Mouse (Mus musculus) gastrocnemius, postnatal 36 days (tissue): ENCODE measurements at regions not wholly inside any gene's neighbourhood (a gene's known extent, or its start where the extent isn't known, plus 50 kb on each side); places are given as distances from the start of the nearest gene placed in this dataset.

Experiments used
- DNase-seq, 2 experiments: peaks; one replicate each; pipeline ENCODE4 v3.0.0; 2022
- intact Hi-C: fragments of 180-260 bp; cut with DNase I; formaldehyde crosslinking; loops from one replicate; pipeline ENCODE4 v1.15.1; 2025

DNA sequence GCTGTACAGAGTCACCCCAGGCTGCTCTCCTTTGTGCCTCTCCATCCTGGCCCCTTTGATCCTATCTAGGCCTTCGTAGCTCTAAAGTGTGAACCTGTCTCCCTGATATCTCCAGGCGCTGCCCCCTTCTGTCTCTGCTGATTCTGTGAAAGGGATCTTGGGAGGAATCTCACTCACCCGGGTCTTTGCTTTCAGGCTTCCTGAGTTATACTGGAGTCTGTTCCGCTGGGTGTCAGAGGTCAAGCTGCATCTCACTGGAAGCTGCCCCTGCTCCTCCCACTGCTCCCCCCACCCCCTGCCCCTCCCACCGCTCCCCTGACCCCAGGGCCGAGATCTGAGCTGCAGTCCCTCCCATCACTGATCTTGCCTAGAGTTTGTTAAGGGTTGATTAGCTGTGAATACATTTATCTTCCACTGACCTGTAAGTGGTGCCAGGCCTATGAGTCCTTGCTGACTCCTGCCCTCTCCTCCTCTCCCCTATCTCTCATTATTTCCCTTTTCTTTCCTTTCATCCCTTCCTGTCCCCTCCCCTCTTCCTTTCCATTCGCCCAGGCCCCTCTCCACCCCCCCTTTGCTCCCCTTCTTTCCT is 661.6 kb downstream of the Tbc1d22a start:
- intact Hi-C loops = no loop called here

DNA sequence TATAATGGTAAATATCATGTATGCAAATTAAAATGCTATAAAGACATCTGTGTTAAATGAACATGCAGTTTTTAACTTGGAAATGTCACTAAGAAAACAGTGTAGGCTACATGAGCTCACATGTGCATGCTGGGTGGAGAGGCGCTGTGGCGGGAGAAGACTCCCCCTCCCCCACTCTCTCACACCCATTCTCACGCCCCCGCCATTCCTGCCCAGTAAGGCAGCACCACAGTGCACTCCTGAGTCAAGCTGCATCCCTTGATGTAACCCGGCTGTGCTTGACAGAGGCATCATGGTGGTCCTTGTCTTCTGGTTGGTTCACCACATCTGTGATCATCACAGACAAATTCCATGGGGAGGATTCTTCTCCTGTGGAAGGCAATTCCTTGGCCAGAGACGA is 647.1 kb upstream of the Fam19a5 start:
- intact Hi-C loops = no loop called here
- no peak for DNase-seq

More for the DNA sequence above, 661.6 kb downstream of the Tbc1d22a start:
- DNase-seq = no peak

DNA sequence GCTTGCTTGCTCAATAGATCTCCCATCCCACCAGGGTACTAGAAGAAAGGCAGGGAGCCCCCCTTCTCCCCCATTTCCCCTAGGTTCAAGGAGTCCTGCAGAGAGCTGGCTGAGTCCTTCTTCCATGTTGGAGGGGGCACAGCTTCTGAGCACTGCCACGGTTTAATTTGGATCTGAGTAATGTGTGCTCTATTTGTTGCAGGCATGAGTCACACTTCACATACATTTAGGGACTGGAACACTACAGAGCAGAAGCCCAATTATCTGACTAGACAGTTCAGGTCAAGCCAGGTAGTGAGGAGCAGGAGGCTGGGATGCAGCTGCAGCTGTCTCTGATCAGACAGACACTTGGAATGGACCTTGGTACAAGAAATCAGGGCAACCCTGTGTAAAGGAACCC is 644.1 kb upstream of the Fam19a5 start:
- no peak for DNase-seq
- intact Hi-C loops = no loop called here

DNA sequence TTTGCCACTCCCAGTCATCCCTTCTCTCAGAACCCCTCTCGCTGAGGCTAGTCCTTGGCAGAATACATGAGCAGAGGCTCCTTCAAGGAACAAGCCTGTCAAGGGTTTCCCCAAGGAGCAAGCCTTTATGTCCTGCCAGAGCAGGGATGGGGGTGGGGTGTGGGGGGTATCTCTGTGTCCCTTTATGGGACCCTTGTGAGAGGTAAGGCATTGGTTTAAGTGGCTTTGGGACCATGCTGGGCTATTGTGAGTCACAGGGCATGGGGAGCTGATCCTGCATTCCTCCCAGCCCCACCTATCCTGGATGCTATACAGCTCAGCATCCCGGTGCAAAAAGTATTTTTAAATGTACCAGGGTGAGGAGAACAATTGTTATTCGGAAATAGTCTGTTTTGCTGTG is 641.1 kb upstream of the Fam19a5 start:
- intact Hi-C loops = no loop called here
- no peak for DNase-seq

DNA sequence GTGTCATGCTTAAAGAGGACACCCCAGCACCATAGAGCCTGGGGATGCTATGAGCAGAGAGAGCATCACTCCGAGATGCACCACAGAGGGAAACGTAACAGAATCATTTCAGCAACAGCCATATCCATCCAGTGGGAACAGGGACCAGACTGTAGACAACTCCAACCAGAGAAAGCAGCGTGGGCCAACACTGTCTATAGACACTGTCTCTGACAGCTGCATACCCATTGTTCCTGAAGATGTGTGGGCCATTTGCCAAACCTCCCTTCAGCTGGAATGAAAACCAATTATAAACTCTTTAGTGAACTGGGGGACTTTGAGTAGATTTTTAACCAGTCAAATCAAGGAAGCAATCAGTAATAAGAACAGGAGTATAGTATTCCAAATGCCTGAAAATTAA is 630.8 kb upstream of the Fam19a5 start:
- no peak for DNase-seq
- intact Hi-C loops = no loop called here

DNA sequence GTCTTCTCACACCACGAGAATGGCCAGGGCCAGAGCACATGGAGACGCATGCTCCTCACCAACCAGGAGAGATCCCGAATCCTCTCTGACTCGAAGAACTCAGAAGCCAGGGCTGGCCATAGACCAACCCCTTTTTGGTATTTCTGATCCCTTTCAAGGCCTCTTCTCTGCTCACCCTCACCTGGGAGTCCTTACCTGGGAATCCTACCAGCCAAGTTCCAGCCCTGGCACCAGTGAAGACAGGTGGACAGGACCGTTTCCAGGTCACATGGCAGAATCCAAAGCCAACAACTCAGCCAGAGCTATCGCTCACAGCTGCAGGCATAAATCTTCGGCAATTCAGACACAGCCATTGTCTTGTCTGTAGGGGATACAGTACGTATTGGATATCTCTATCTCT is 626.2 kb upstream of the Fam19a5 start:
- DNase-seq = no peak
- intact Hi-C loops = no loop called here

DNA sequence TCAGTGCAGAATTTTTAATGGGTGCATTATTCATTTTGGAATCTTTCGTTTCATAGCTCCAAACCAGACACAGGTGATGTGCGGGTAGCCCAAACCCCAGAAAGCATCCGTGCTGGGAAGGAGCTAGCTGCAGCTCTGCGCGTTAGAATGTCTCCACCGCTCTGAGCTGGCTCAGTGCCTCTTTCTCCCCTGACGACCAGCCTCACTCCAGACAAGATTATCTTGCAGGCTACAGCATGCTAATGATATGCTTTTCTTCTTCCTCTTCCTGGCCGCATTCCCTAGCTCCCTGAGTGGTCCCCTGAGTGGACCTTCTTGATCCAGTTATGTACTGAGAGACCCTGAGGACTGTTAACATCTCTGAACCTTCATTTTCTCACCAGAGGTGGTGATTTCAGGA is 624.4 kb upstream of the Fam19a5 start:
- intact Hi-C loops = no loop called here
- DNase-seq = no peak

DNA sequence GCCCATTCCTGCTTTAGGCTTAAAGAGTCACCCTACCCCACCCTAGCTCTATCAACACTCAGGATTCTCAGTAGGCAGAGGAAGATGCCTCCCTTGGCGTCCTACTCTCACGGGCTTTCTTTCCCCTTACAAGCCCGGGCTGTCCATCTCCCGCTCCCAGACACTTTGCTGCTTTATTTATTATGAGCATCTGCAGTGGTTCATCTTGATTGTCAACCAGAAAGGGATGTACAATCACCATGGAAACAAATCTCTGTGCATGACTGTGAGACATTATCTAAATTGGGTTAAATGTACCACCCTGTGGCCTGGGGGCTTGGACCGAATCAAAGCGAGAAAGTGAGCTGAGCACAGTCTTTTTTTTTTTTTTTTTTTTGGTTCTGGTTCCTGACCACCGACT is 623.9 kb upstream of the Fam19a5 start:
- intact Hi-C loops = no loop called here
- no peak for DNase-seq

DNA sequence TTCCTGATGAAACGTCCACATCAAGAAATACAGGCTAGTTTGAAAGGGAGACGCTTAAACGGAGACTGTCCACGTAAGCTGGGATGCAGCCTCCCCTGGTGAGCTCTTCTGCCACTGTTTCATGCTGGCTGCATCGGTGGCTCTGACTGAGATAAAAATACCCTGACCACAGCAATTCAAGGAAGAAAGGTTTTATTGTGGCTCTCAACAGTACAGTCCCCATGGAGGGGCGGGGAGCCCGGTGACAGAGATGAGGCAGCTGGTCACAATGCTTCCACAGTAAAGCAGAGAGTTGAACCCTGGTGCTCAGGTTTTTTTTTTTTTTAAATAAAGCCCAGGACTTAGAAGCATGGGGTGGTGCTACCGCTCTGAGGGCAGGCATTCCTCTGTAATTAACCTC is 622.7 kb upstream of the Fam19a5 start:
- no peak for DNase-seq
- intact Hi-C loops = no loop called here

DNA sequence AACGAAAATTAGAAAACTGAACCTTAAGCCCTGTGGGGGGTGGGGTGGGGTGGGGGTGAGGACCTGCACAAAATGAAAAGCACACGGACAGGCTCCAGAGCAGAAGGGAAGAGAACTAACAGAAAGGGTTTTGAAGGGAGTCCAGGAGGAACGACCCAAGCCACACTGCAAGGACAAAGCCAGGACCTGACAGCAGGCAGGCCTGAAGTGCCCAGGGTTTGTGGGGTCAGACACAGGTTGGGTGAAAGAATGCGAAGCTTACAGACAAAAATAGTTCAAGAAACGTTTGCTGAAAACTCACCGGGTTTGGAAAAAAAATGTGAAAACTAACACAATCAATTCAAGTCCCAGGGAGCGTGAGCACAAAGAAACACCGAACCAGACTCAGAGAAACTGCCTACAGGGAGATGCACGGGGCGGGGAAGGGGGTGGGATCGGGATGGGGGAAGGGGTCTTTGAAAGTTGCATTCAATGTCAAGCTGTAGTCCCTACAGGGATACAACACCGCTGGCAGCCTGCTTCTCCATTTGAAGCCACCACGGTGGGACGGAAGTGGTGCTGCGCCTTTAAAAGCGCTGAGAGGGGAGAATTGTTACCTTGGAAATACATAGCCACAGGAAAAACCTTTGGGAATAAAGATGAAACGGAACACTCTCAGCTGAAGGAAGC is 618.9 kb upstream of the Fam19a5 start:
- intact Hi-C loops = no loop called here

DNA sequence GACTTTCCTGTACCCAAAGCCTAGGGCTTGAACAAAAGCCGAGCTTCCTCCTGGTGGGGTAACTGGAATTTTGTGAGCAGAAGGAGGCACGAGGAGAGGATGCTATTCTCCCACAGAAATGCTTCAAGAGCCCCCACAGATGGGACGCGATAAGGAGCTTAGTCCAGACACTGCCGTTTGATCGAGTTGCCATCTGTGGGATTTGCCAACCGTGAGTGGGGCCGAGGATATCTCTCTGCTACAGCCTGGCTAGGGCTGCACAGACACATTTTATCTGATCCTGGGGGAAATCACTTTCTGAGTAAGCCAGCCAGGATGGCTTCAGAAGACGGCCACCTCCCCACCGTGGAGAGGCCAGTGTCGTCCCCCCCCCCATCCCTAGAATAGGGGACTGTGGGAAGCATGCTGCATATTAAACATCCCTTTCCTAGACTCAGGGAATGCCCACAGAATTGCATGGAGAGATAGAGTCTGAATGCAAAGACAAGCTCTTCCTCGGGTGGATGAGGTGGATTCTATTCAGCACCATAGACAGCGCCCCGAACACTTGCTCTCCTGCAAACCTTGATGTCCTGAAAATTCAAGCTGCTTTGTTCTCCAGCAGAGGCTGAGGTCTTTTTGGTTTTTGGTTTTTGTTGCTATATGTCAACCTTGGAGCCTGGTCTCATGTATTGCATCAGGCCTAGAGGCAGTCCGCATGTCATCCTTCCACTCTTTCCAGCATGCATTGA is 611.6 kb upstream of the Fam19a5 start:
- intact Hi-C loops = no loop called here
- DNase-seq = no peak

More for the DNA sequence above, 618.9 kb upstream of the Fam19a5 start:
- DNase-seq = no peak

DNA sequence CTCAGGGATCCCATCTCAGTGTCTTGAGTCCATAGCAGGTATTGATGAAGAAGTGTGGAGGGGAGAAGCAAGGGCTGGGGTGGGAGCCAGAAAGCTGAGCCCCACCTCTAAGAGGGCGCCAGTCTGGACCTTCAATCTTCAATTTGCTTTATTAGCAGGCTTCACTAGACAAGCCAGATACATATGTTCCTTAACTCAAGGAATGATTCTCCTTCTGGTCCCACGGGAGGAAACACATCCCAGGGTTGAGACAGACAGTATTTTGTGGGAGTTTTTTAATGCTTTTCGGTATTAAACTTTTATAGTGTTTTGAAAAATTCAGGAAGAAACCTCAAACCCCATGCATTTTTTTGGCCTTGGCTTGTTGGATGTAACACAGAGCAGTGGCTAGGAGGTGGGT is 606.7 kb upstream of the Fam19a5 start:
- intact Hi-C loops = no loop called here
- DNase-seq = no peak

DNA sequence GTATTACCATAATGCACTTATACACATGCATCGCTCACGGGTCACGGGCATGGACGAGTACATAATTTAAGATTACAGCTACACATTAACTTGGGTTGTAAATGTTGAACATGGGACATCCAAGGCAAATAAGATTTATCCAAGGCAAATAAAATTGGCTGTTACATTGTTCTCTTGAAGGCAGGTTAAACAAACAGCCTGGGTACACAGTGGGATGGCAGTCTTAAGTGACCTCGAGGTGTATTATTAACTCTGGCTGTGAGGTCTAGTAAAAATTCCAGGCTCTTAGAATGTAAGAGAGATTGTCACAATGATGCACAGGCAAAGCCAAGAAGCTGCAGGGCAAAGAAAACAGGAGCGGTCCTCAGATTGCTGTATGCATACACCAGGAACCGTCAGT is 599.6 kb upstream of the Fam19a5 start:
- intact Hi-C loops = no loop called here

DNA sequence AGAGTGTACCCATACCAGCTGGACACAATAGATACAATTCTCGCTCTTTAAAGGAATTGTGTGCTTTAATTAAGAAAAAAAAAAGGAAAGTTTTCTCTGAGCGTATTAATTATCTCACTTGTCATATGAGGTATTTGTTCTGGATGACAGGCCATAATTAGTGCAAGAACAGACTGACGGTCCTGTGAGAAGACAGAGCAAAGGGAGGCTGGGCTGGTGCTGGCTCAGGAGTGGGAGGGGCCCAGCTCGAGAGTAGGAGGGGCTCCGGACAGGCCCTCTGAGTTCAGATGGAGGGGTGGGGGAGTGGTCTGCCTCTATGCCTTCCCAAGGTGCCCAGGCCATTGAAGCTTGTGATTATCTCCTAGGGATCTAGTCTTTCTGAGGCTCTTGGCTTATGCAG is 591.5 kb upstream of the Fam19a5 start:
- no peak for DNase-seq
- intact Hi-C loops = no loop called here

More for the DNA sequence above, 599.6 kb upstream of the Fam19a5 start:
- no peak for DNase-seq

DNA sequence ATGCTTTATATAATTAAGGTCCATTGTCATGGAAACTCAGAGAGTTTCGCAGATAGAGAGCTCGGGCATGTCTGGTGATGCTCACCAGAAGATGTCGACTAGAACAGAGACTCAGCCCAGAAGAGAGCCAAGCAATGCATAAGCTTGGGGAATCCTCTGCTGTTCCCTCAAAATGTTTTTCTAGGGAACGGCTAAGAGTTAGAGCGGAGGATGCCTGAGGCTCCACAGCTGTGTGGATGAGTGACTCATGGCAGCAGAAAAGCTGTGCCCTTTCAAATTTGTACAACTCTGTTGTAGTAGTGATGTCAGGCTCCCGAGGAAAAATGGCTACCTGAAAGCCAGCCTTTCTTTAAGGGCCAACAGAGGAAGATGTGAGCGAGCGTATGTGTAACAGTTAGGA is 586.2 kb upstream of the Fam19a5 start:
- intact Hi-C loops = no loop called here
- DNase-seq = no peak

DNA sequence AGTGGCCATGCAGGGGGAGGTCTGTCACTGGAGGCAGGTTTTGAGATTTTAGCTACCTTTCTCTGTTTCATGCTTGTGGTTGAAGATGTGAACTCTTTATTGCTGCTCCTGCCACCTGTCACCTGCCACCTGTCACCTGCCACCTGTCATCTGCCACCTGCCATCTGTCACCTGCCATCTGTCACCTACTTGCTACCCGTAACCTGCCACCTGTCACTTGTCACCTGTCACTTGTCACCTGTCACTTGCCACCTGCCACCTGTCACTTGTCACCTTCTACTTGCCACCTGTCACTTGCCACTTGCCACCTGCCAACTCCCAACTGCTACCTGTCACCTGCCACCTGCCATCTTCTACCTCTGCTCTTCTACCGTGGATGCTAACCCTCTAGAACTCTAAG is 581.2 kb upstream of the Fam19a5 start:
- DNase-seq = no peak
- intact Hi-C loops = no loop called here

DNA sequence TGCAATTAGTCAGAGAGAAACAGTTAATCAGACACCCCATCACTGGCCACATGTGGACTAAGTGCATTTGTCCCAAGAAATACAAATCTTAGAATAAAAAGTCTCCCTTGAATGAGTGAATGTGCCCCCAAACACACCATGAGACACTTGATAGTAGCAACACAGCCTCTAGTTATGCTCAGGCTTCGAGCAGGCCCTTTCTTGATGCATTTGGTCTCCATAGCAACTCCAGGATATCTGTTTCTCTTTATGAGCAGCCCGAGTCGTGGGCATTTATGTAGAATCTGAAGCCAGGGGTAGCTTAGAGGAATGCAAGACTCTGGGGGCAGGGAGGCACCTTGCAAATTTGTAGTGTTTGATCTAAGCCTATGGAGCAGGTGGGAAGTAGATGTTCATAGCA is 580.6 kb upstream of the Fam19a5 start:
- intact Hi-C loops = no loop called here
- DNase-seq = no peak

DNA sequence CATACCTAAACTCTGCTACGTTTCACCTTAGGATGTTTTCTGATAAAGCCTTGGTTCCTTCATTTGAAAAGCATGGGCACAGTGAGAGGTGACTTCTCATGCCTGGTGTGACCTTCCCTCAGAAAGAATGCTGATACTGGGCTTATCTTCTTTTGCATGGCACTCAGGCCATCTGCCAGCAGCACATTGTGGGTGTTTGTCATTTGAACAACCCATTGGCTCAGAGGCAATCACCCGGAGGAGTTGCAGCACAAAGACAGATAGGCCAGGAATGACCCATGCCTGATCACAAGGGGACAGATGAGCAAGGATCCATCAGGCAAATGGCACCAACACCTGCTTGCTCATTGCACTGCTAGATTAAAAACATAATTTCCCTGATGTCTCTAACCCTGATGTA is 572.7 kb upstream of the Fam19a5 start:
- DNase-seq = no peak
- intact Hi-C loops = no loop called here

DNA sequence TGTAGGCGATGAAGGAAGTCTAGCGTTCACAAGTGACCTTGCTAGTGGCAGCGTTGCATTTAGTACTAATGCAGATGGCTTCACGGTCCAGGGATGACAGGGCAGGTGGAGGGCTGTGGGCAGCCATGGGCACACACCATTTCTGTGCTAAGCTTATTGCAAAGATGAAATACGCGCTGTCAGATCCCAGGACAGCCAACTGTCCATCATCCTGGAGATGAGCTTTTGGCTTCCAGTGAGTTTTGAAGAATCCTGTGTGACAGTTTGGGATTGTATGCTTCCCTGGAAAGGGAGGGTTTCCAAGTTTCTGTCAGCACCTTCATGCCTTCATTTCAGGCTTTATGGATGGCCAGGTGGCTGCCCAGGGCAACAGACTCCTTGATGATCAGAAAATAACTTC is 547.9 kb upstream of the Fam19a5 start:
- intact Hi-C loops = no loop called here
- no peak for DNase-seq

DNA sequence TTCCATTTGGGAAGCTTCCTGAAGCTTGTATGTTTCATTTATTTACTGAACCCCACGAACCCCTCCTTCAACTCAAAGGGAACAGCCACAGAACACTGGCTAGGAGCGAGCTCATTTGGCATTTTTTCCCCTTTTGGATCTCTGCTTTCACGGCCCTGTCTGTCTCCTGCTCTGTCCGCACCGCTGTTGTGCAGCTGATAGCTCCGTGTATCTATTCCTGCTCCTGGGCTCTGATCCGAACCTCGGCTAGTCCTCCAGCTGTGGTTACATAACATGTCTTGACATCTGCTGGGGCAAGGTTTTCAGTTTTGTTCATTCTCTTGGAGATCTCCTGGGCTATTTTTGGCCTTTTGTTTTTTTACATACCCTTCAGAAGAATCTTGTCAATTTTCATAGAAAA is 525.1 kb upstream of the Fam19a5 start:
- peak in 1 of 2 experiments; percentile 7 for DNase-seq
- intact Hi-C loops = no loop called here

DNA sequence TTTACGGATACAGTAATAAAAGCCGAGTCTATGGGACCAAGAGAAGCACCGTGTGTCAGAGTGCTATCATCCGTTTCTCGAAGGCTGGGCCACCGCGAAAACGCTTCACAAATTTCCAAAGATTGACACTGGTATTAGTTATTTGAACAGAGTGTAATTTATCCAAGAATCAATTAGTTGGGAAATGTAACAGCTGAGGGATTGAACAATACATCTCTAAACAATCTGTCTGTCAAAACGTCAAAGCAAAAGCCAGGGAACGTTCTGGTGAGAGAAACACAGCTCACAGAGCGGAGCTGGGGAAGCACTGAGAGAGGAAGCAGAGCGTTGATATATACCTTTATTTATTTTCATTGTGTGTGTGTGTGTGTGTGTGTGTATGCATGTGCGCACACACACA is 498.1 kb upstream of the Fam19a5 start:
- DNase-seq = no peak
- intact Hi-C loops = no loop called here

DNA sequence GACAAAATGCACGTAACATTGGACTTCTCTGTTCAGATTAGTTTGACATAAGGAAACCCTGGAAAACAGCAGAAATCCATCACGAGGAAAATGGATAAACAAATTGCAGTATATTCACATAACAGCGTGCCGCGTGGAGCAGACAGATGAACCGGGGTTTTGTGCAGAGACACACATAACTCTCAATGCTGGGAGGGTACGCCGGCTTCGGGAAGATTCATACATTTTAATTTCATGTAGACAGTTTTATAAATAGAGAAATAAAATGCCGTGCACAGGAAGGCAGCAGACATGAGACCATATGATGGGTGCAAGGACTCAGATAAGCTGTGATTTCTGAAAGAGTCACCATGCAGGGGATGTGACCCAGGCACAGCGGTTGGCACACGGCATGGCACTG is 489.9 kb upstream of the Fam19a5 start:
- intact Hi-C loops = no loop called here
- DNase-seq = no peak
